In genomic region chr11:59397536-59398371, GRCm38 (mm10) we compare ENCODE assay signal across 11 mouse cellular contexts. TPM values are rescaled to one million over a fixed set of nuclear protein-coding genes. Genes with fewer than 3 reads are reported as not detected.
DNase-seq lines count a peak whose midpoint lies in the region; ATAC-seq lines count a peak whose summit lies in the region.
"Had no signal": no experiment of that assay in that cellular context is flagged by ENCODE, and none has a peak within 500 bp of the region (broad histone marks: within the 10 kb centered on the region; RNA-seq: fewer than 3 reads in every experiment).

No protein-coding gene starts in this region.

- H3K9me3 ChIP-seq in forebrain, embryonic 10.5 days = no peaks in the 10 kb centered on the region
- H3K9me3 ChIP-seq in forebrain, embryonic 11.5 days (ENCODE audit: control insufficient read depth, low read length) = no peaks in the 10 kb centered on the region
- H3K9me3 ChIP-seq in neural tube, embryonic 15.5 days (replicated peaks) = no peaks in the 10 kb centered on the region
- no peaks in the 10 kb centered on the region for H3K9me3 ChIP-seq in liver, embryonic 15.5 days (replicated peaks)

- WGBS in forebrain, embryonic 10.5 days = 66% methylated on average over 22 of the region's 22 CpGs
- WGBS in forebrain, embryonic 11.5 days = 69% methylated on average over 22 of the region's 22 CpGs
- WGBS in neural tube, embryonic 15.5 days = 67% methylated on average over 22 of the region's 22 CpGs
- WGBS in liver, embryonic 15.5 days (ENCODE audit: insufficient replicate concordance) = 8% methylated on average over 22 of the region's 22 CpGs

- H3K4me3 ChIP-seq in forebrain, embryonic 10.5 days = no peak overlapping the region
- H3K4me3 ChIP-seq in forebrain, embryonic 11.5 days (ENCODE audit: low read depth, low read length) = no peak overlapping the region
- H3K4me3 ChIP-seq in neural tube, embryonic 15.5 days (replicated peaks) = no peak overlapping the region
- H3K4me3 ChIP-seq in liver, embryonic 15.5 days (replicated peaks) = no peak overlapping the region

- H3K4me1 ChIP-seq in forebrain, embryonic 10.5 days = peaks cover 35% of the 10 kb centered on the region
- no peaks in the 10 kb centered on the region for H3K4me1 ChIP-seq in forebrain, embryonic 11.5 days (replicated peaks; ENCODE audit: control insufficient read depth, insufficient read depth, low read length)
- peaks cover 8% of the 10 kb centered on the region; the same call in 1 of the 2 replicates for H3K4me1 ChIP-seq in neural tube, embryonic 15.5 days
- H3K4me1 ChIP-seq in liver, embryonic 15.5 days (replicated peaks) = peaks cover 11% of the 10 kb centered on the region

- no peak for ATAC-seq in forebrain, embryonic 11.5 days (replicated peaks; ENCODE audit: low FRiP score)
- ATAC-seq in neural tube, embryonic 15.5 days (ENCODE audit: low FRiP score) = no peak
- peak; percentile 9; the same call in 1 of the 2 replicates for ATAC-seq in liver, embryonic 15.5 days (ENCODE audit: insufficient read depth)

- no peak overlapping the region for H3K4me2 ChIP-seq in forebrain, embryonic 11.5 days (ENCODE audit: low read depth, low read length, severe bottlenecking)
- no peak overlapping the region for H3K4me2 ChIP-seq in neural tube, embryonic 15.5 days
- H3K4me2 ChIP-seq in liver, embryonic 15.5 days = no peak overlapping the region; the same call in 1 of the 2 replicates

- no peaks in the 10 kb centered on the region for H3K36me3 ChIP-seq in forebrain, embryonic 10.5 days (replicated peaks)
- no peaks in the 10 kb centered on the region for H3K36me3 ChIP-seq in forebrain, embryonic 11.5 days (ENCODE audit: control insufficient read depth, insufficient read depth, low read length)
- H3K36me3 ChIP-seq in neural tube, embryonic 15.5 days = peaks cover 7% of the 10 kb centered on the region
- H3K36me3 ChIP-seq in liver, embryonic 15.5 days (replicated peaks) = no peaks in the 10 kb centered on the region

- H3K27ac ChIP-seq in forebrain, embryonic 10.5 days = peak overlapping the region; percentile 65
- H3K27ac ChIP-seq in forebrain, embryonic 11.5 days (ENCODE audit: low read depth, low read length) = no peak overlapping the region
- 0 out of 2 replicates have a peak overlapping the region, but pooled peaks have one; percentile 18 for H3K27ac ChIP-seq in neural tube, embryonic 15.5 days (replicated peaks)
- no peak overlapping the region for H3K27ac ChIP-seq in liver, embryonic 15.5 days (replicated peaks)

- DNase-seq in forebrain, embryonic 10.5 days (ENCODE audit: extremely low spot score, low spot score) = no peak
- no peak for DNase-seq in forebrain, embryonic 11.5 days (ENCODE audit: low spot score)
- no peak for DNase-seq in neural tube, embryonic 10.5 days (ENCODE audit: extremely low spot score, low spot score)
- no peak for DNase-seq in cerebellum, postnatal 10 days
- DNase-seq in layer of hippocampus, postnatal 10 days (ENCODE audit: low spot score in 2 of 2) = no peak
- no peak for DNase-seq in cerebellum, postnatal 36 days
- DNase-seq: cerebellum, postnatal 25 days; gastrocnemius, postnatal 25 days had no signal

- H3K9ac ChIP-seq in forebrain, embryonic 11.5 days (ENCODE audit: low read length) = no peak overlapping the region
- H3K9ac ChIP-seq in neural tube, embryonic 15.5 days (replicated peaks) = no peak overlapping the region
- no peak overlapping the region for H3K9ac ChIP-seq in liver, embryonic 15.5 days

- H3K27me3 ChIP-seq in forebrain, embryonic 10.5 days (ENCODE audit: poor library complexity, severe bottlenecking) = no peaks in the 10 kb centered on the region
- H3K27me3 ChIP-seq in forebrain, embryonic 11.5 days (ENCODE audit: control insufficient read depth, insufficient read depth, low read length) = no peaks in the 10 kb centered on the region
- no peaks in the 10 kb centered on the region for H3K27me3 ChIP-seq in neural tube, embryonic 15.5 days (replicated peaks)
- H3K27me3 ChIP-seq in liver, embryonic 15.5 days = no peaks in the 10 kb centered on the region

RNA-seq across cellular contexts. Expression of gene Prss38, which starts 22.3 kb away (rescaled TPM):
- not detected in 2 replicates for polyA plus RNA-seq in forebrain, embryonic 10.5 days (2016; fragmentation: Nextera tagmentation; extraction: Ambion mirVana)
- polyA plus RNA-seq in forebrain, embryonic 11.5 days (2014; fragmentation: Nextera tagmentation; extraction: Ambion mirVana) = not detected in 2 replicates
- polyA plus RNA-seq in neural tube, embryonic 15.5 days (2015; fragmentation: Nextera tagmentation; extraction: Ambion mirVana) = not detected in 2 replicates
- polyA plus RNA-seq in liver, embryonic 15.5 days (2015; fragmentation: Nextera tagmentation; extraction: Ambion mirVana) = not detected in 2 replicates
- total RNA-seq in layer of hippocampus, postnatal 10 days (2021) = not detected
- total RNA-seq: gastrocnemius, postnatal 25 days had no signal
- polyA plus RNA-seq: large intestine, adult 2 months had no signal

RNA-seq across cellular contexts. Expression of gene Jmjd4, which starts 52.1 kb away (rescaled TPM):
- 19.7 and 20.9 TPM in 2 replicates for polyA plus RNA-seq in forebrain, embryonic 10.5 days (2016; fragmentation: Nextera tagmentation; extraction: Ambion mirVana)
- 17.8 and 20.5 TPM in 2 replicates for polyA plus RNA-seq in forebrain, embryonic 11.5 days (2014; fragmentation: Nextera tagmentation; extraction: Ambion mirVana)
- 20.2 and 20.5 TPM in 2 replicates for polyA plus RNA-seq in neural tube, embryonic 15.5 days (2015; fragmentation: Nextera tagmentation; extraction: Ambion mirVana)
- polyA plus RNA-seq in liver, embryonic 15.5 days (2015; fragmentation: Nextera tagmentation; extraction: Ambion mirVana) = 3.9 and 4.3 TPM in 2 replicates
- 10 to 100 TPM; 30.3 to 30.6 TPM for total RNA-seq in layer of hippocampus, postnatal 10 days (2021)

RNA-seq across cellular contexts. Expression of gene Snap47, which starts 53.2 kb away (rescaled TPM):
- 111 and 114 TPM in 2 replicates for polyA plus RNA-seq in forebrain, embryonic 10.5 days (2016; fragmentation: Nextera tagmentation; extraction: Ambion mirVana)
- polyA plus RNA-seq in forebrain, embryonic 11.5 days (2014; fragmentation: Nextera tagmentation; extraction: Ambion mirVana) = 130 and 137 TPM in 2 replicates
- polyA plus RNA-seq in neural tube, embryonic 15.5 days (2015; fragmentation: Nextera tagmentation; extraction: Ambion mirVana) = 541 and 630 TPM in 2 replicates
- polyA plus RNA-seq in liver, embryonic 15.5 days (2015; fragmentation: Nextera tagmentation; extraction: Ambion mirVana) = 25.4 and 27.1 TPM in 2 replicates
- total RNA-seq in layer of hippocampus, postnatal 10 days (2021) = 100 to 1,000 TPM; 307 to 329 TPM

Comparison
In these comparisons a context has a peak if more than half of its experiments do, and no peak if none do; other contexts are left out.
1. H3K27ac ChIP-seq: peak in forebrain, embryonic 10.5 days (single experiment) and neural tube, embryonic 15.5 days (single experiment); none in forebrain, embryonic 11.5 days (single experiment) and liver, embryonic 15.5 days (single experiment).